Mouse (Mus musculus): ENCODE data around the gene Drd4.
A peak's percentile ranks its signal among the peaks of the same experiment; 100 is the strongest.

GRCm38 (mm10) chr7:141315974-141316373 lies 24.2 kb downstream of the Drd4 start:
- TF ChIP-seq CTCF (IDR thresholded peaks at IDR 0.05; ENCODE audit: extremely low read depth, insufficient read depth, low read length) (peak; percentile 53), POLR2A (IDR thresholded peaks at IDR 0.05; ENCODE audit: extremely low read depth, insufficient read depth, low read length) (no peak)

Data from cortical plate, adult 2 months (tissue).